Mouse (Mus musculus): ENCODE measurements at regions not wholly inside any gene's neighbourhood (a gene's known extent, or its start where the extent isn't known, plus 50 kb on each side); places are given as distances from the start of the nearest gene placed in this dataset.
"Not testable (repeated sequence)": the region's sequence is repeated elsewhere in the genome, so short reads cannot be mapped to it uniquely, and the experiment has no call there.

DNA sequence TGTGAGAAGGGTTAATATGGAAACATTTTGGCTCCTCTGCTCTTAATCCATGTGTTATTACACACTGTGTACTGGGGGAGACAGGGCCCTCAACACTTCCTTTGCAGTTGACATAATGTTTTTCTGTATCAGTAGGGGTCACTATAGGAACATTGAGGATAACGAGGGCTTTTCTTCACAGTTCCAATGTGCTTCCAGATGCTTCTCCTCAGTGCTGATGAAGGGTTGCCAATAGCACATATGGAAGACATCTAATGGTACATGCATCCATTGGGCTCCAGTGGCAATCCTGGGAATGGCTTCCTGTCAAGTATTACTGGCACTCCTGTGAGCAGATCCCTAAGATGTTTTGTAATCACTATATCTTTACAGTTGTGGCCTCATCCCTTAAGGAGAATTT is 62.1 kb downstream of the Naa11 start:
- DNase-seq (ENCODE audit: low spot score) = peak; percentile 7

DNA sequence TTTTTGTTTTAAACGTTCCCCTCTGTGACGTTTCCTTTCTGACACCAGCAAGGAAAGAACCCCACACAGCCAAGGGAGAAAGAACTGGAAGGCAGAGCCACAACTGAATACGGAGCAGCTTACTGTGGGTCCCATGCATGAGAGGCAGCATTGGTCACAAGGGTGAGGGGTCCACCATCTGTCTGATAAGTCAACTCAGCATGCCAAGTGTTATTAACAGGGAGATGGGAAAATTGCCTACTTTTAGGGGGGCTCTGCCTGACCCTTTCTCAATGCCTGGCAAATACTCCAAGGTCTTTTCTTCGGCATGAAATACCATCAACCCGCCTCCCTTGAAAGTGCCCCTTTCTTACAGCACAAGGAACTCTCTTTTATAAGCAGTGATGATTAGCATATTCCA is 66.3 kb downstream of the Naa11 start:
- no peak for DNase-seq (ENCODE audit: low spot score)

DNA sequence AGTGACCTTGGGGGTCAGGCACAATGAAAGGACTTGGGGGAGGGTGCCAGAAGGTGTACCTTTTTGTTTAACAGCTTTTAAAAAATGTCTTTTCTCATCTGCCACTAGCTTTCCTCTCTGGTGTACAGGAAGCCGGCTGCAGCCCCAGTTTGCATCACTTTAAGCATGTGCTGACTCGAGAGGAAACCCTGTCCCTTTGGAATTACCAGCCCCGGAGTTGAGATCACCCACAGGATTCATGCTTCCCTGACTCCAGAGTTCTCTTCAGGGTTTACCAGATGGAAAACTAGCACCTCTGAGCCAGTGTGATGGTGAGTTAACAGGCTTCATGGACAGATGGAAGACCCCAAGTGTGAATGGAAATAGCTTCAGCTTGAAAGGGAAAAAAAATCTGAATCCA is 68.3 kb downstream of the Naa11 start:
- no peak for DNase-seq (ENCODE audit: low spot score)

DNA sequence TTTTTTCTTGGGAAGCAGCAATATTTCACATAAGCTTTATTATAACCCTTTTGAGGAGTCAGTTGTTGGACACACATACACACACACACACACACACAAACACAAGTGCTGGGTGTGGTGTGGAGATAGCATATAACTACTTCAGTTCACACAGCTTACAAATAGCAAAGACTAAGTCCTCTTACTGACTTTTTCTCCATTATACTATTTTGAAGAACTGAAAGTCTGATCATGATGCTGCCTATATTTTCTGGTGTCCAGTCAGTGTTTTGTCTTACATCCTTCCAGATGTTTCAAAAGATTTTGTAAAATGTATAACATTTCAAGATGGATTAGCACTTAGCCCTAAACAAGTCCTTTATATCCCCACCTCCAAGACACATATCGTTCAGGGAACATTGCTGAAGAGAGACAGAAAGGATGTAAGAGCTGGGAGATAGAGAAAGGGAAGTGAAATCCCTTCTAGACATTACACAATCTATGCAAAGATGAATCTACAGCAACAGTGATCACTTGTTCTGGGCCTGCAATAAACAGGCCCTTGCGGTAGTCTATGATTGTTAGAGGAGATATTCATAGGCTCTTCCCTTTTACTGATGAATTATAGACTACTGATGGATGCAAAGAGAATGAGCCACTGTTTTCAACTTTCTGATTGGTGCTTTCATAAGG is 72.2 kb downstream of the Naa11 start:
- no peak for DNase-seq (ENCODE audit: low spot score)

DNA sequence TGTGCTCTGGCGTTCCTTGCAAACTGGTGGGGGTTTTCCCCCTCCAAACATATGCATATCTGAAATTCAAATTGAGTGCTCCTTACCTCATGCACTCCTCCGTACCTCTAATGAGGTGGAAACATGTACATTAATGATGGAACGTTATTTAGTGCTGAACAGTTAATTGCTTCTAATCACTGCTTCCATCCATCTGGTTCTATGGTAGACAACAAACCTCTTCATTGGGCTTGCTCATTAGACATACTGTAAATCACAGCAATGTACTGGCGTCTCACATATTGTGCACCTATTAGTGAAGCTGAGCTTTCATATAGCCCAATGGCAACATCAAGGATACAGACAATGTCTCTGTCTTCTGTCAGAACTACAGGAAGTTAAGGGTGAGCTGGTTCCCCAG is 85.3 kb downstream of the Naa11 start:
- no peak for DNase-seq (ENCODE audit: low spot score)

DNA sequence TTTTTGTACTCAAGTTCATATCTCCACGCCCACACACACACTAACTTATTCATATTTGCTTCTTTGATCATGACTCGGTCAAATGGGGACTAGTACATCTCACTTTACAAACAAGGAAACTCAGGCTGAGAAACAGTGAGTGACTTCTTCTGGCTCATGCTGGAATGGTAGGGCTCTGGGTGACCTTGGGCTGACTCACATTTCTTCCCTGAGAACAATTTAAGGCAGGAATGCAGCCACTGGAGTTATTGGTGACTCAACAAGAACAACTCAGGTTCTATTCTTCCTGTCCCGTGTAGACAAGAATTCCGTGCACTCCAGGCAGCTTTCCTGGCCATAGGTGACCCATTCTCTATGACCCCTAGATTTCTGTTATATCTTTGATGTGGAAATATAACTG is 87.3 kb downstream of the Naa11 start:
- DNase-seq (ENCODE audit: low spot score) = no peak

DNA sequence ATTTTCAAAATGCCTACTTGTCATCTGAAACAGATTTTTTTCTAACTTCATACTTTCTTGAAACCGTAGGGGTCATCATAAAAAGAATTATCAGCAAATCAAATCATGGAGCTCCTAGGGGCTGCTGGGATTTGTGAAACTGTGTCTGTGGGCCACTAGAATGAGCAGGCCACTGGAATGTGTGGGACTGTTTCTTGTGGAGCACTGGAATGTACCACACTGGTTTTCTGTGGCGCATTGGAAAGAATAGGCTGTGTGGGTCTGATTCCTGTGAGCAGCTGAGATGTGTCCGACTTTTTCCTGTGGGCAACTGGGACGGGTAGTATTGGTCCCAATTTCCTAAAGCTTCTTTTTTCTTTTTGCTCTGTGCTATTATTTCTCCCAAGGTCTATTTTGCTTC is 90.6 kb downstream of the Naa11 start:
- DNase-seq (ENCODE audit: low spot score) = no peak

DNA sequence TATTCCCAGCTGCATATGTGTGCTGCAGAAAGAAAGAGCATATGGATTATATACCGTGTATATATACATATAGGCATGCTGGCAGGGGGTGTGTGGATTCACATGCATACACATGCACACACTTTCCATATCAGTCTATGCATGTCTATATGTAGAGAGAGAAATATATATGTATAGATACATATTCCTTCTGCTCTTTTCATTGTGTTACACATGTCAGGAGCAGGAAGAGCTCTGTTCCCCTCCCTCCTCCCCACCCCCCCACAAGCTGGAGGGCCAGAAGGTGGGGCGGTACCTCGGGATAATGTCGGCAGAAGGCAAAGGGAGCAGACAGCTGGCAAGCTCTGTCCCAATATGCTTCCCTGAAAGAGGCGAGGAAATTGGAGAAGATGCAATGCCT is 91.3 kb downstream of the Naa11 start:
- DNase-seq (ENCODE audit: low spot score) = peak; percentile 70

DNA sequence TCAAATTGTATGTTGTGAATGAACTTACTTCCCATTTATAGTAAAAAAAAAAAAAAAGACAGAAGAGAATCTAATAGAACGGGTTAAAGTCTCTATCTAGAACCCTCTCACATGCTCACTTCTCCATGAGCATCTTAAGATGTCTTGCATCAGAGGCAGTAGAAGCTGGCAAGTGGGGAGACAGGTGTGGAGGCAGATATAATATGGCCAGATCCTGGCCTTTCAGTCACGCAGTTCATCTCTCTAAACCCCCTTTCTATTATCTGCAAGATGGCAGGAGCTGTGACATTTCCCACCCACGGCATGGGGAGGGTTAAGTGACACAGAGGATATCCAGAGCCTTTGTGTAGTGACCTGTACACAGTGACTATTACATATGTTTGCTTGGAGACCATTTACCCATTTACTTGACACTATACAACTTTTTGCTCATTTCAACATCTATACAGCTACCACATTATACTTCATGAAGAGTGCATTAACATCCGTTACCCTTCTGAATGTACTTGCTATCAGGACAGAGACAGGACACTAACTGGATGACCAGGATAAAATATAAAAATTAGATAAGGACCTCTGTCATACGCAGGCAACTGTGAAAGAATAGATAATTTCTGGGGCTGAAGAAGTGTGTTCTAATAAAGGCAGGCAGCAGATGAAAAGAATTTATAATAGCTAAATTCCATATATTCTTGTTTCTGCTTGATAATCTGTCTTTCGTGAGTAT is 91.9 kb downstream of the Naa11 start:
- no peak for DNase-seq (ENCODE audit: low spot score)

DNA sequence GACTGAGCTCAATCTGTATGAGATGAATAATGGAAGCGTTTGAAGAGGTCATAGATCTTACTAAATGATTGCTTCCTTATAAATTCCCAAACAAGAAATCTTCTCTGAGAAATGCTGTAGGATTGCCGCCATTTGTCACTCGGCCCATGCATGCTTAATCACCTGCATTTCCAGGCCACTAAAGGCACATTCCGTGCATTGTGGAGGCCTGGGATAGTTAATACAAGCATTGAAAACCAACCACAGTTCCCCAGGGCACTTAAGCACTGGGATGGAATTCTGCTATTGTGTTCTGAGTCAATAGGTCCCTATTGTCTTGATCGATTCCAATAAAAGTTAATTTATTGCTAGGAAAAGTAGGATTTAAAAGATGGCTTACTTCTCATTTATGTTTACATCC is 92.5 kb downstream of the Naa11 start:
- DNase-seq (ENCODE audit: low spot score) = no peak

DNA sequence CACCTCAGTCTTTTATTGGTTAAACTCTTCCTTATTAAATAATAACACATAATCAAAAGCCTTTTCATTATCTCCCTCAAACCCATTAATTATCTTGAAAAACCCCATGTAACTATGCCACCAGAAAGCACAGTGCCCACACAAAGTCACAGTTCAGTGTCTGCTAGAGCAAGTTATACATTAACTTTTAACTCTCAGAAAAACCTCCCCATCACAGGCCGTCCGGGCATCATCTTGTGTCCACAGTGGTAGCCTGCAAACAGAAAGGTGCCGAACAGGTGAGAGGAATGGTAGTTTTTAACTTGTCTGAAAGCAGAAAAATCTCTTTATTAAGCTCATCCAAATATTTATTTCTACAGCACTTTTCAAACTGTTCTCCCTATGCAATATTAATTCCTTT is 96.0 kb downstream of the Naa11 start:
- no peak for DNase-seq (ENCODE audit: low spot score)

DNA sequence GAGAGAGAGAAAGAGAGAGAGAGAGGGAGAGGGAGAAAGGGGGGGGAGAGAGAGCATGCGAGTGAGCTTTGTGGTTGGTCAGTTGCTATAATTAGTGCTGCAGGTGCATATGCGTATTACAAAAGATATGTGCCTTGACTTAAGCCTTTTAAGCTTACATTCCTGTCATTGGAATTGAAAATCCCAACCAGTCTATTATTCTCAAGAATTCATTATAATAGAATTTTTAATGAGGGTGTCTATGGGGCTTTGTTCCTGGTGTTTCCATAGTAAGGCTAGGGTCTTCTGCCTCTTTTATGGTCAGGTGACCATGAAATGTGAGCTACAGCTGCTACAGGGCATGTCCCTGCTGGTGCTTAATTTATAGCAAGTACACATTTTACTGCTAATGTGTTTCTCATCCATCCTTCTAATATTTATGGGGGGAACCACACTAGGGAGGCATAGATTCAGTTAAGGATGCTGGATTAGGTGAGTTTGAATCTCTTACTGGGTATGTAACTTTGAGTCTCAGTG is 102.0 kb downstream of the Naa11 start:
- no peak for DNase-seq (ENCODE audit: low spot score)

DNA sequence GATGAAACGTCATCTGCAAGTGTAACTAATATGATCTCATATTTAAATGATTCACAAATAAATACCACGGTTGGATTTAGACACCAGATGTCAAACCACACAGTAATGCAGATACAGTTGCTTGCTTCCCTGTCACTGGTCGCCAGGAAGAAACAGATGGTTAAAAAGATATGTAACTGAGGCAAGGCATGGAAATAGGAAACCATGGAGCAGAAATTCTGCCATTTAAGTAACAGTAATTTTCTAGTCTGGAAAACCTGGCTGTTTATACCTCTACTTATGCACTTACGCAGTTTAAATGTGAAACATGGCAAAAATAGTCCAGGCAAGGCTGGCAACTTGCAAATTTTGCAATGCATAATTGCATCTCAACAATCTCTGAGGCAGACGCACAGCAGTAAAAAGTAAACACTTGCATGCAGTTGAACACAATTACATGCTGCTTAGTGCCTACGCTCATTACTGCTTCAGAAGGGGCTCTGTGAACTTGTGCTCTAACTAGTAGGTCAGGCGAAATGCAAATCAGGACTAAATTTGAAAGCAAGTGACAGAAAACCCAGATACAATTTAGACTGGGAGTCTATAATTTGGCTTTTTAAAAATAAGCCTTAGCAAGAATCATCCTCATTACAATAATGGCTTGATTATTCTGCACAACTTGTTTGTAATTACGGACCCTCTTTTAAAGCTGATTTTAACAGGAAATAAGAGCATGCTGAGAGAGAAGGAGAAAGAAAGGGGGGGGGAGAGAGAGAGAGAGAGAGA is 102.6 kb downstream of the Naa11 start:
- peak; percentile 41 for DNase-seq (ENCODE audit: low spot score)

DNA sequence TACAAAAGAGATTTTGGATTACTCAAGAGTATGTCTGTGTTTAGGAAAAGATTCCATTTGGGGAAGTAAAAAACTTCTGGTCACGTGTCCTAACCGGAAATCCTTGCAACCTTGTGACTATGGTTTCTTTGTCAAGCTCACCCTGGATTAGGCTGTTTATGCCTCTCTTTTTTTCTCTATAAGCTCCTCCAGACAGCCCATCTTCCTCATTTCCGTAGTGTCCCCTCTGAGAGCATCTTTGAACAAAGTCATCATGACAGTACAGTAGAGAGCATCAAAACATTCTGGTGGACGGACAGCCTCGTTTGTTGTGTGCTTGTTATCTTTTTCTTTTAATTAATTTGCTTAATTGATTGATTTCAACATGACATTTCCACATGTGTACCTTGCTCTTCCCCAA is 112.7 kb downstream of the Naa11 start:
- no peak for DNase-seq (ENCODE audit: low spot score)

DNA sequence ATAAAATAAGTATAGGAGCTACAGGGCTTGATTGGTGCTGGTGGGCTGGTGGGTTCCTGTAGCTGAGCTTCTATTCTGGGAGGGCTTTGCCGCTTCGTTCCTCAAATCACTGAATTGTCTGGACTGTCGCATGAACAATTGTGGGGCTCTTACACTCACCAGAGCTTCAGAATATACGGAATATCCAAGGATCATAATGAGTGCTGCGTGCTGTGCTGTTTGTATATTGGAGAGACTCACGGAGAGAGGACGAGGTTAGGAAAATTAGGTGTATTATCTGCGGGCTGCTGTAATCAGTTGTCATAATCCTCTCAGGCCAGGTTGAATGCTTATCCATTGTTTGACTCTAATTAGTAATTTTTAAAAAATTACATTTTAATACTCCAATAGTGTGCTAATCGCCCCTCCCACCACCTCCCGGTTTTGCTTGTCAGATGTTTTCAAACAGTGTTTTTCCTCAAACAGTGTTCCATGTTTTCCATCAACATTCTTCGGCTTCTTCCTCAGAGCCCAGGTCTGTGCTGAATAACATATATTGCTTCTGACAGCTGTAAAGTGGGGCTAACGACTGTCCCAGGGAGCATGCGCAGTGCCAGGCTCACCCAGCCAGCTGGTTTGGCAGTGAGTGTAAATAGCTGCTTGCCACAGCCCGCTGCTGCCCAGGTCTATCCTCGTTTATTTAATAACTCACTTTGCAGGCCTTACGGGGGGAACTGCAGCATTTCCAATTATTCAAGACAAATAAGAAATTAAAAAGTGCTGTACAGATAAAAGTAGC is 114.2 kb downstream of the Naa11 start:
- no peak for DNase-seq (ENCODE audit: low spot score)

DNA sequence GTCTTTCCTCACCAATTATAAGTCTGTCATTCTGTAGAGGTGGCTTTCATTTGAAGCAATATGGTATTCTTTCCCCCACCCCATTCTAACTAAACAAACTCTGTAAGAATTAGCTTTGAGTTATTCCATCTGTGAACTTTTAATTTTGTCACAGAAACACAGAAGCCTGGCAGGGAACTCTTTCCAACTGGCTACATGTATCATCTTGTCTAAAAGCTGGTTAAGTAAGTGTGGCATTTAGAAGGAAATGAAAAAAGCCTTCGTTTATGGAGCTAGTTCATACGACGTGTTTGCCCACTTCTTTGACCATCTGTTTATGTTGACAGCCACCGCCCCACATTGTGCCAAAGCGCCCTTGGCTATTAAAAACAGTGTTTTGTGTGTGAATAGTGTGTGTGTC is 115.5 kb downstream of the Naa11 start:
- DNase-seq (ENCODE audit: low spot score) = no peak

DNA sequence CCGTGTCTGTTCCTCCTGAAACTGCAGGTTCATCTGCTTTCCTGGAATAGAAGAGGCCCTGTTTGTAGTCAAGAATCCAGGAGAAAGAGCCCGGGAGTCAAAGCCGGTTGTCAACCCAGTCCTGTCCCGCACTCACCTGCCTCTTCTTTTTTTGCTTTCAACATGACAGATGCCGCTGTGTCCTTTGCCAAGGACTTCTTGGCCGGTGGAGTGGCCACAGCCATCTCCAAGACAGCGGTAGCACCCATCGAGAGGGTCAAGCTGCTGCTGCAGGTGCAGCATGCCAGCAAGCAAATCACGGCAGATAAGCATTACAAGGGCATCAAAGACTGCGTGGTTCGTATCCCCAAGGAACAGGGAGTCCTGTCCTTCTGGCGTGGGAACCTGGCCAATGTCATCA is 127.5 kb downstream of the Naa11 start:
- DNase-seq (ENCODE audit: low spot score) = not testable (repeated sequence)

DNA sequence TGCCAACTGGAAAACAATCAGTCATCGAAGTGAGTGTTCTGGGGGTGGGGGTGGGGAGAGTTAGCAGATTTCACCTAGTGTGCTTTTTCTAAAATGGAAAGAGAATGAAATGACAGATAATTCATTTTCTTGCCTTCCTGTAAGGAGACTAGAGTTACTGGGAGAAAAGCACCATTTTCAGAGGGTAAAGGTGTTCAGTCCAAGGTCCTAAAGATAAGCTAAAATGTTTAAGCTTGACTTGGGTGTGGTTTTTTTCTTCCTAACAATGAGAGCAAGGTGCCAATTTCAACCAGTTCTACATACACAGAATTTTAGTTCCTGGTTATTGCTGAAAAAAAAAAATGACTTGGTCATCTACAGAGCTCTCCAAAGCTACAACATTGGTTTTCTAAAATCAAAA is 135.1 kb downstream of the Naa11 start:
- no peak for DNase-seq (ENCODE audit: low spot score)

DNA sequence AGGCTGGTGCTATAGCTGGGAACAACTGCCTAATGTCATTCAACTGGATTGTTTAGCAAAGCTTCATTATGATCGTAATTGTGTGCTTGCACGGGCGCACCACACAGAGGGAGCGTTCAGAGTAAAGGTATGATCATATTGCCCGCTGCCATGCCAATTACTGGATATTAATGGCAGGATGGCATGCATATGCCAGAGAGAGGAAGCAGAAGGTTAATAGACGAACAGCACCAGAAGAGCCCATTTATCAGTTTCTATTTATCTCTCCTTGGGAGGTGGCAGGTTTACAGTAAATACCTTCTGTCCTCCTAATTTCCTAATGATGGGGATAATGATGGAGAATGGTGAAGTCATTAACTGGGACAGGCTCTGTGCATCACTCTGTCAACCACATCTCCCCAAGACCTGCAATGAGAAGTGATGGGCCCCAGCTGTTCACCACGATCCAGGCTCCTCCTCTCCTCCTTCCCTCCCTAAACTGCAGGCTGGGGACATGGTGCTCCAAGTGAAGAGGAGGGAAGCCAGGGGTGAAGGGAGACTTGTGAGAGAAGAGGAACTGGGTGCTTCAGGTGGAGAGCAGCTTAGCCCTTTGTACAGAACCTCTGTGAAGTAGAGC is 135.6 kb downstream of the Naa11 start:
- DNase-seq (ENCODE audit: low spot score) = no peak

DNA sequence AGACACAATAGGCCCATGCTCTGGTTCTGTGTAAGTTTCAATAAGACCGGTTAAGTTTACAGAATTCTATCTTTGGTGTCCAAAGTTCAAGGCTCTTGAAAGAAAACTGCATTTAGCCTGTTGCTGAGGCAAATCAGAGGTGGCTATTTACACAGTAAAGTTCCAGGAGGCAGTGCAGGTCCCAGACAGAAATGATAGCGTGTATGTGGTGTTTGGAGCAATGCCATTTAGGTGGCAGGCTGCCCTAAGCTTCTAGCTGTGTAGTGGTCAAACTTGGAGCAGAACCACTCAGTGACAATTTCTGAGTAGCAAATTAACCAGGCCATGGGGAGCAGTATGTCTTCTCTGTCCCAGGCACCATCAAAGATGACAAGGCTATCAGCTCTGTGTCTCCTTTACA is 125.5 kb upstream of the Paqr3 start:
- no peak for DNase-seq (ENCODE audit: low spot score)

DNA sequence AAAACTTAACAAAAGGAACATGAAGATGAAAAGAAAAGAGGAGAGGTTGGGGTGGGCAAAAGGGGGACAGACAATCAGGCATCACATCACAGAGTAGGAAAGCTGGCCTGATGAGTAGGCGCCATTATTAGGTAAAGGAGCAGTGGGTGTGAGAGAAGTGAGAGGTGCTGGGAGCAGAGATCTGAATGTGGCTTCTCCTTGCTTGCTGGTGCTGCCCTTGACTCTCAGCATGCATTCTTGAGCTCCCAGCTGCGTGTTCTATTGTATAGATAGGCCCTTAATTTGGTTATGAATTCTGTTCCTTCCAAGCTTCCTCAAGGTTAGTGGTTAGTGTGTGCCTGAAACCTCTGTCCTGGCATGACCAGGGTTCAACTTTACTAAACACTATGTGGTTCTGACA is 115.0 kb upstream of the Paqr3 start:
- no peak for DNase-seq (ENCODE audit: low spot score)
